Mouse (Mus musculus) R1 (cell line): ENCODE measurements around the gene Tmem245.

Experiments used
- DNase-seq: peaks from one replicate; pipeline ENCODE4 v3.0.0-alpha.2; 2018; ENCODE audit warnings: low read depth, low spot score

The Tmem245 gene

GRCm38 (mm10) chr4:56946641-56947640 lies at the start of gene Tmem245:
TSS of gene Tmem245 (minus strand) at chr4:56947437.
- peak; percentile 99 for DNase-seq

GRCm38 (mm10) chr4:56993331-56993730 lies 46.1 kb upstream of the Tmem245 start:
- DNase-seq = no peak

GRCm38 (mm10) chr4:56991951-56992350 lies 44.7 kb upstream of the Tmem245 start:
- no peak for DNase-seq

GRCm38 (mm10) chr4:56990215-56990584 lies 43.0 kb upstream of the Tmem245 start, which contains the start of gene Frrs1l:
TSS of gene Frrs1l (minus strand) at chr4:56990391.
- DNase-seq = peak; percentile 41

- DNase-seq = peak; percentile 58
These were observed 42.4 kb upstream of the Tmem245 start for GRCm38 (mm10) chr4:56989431-56990214.

DNA sequence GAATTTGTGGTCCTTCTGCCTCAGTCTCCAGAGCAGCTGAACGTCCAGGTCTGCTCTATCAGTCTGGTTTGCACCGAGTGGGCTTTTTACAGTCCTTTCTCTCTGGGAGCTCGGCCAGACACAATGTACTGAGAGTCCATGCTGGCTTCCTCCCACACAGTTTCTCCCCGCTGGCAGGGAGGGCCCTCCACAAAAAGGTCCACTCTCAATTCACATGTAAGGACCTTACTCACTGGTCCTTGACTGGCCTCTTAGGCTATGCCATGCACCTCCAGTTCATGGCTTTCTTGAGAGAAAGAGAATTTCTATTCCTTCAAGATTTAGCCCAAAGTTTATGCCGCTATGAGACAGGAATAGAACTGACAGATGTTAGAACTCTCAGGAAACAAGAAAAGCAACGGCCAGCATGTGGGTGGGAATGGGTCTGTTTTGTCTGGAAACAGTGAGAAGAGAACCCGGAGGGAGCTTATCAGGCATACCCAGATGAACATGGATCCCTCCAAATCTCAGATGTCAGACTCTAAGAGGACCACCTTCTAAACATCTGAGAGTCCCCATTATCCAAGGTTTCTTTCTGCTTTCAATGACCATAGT lies 18.4 kb upstream of the Tmem245 start:
- DNase-seq = no peak

DNA sequence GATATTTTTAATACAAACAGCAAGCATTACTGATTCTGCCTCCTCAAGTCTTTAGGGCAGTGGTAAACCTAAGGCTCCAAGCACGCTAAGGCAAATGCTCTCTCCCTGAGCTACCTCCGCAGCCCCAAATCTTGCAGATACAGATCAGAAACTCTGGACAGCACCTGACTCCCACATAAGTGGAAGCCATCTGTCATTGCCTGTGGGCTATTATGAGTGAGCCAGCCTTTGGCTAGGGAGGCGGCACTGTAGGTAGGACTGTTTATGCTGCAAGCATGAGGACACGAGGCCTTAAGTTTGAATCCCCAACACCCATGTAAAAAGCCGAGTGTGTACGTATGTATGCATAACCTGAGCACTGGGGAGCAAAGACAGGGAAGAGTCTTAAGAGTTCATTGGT lies 16.4 kb upstream of the Tmem245 start:
- DNase-seq = peak; percentile 39

GRCm38 (mm10) chr4:56961320-56961925 lies 14.2 kb upstream of the Tmem245 start:
- DNase-seq = no peak

- peak; percentile 82 for DNase-seq
These were observed 10.3 kb upstream of the Tmem245 start for GRCm38 (mm10) chr4:56957518-56957917.

GRCm38 (mm10) chr4:56953235-56953634 lies 6.0 kb upstream of the Tmem245 start:
- peak; percentile 73 for DNase-seq

- DNase-seq = peak; percentile 60
These were observed 4.5 kb upstream of the Tmem245 start for GRCm38 (mm10) chr4:56951701-56952100.

- peak; percentile 74 for DNase-seq
These were observed 2.3 kb upstream of the Tmem245 start for GRCm38 (mm10) chr4:56949494-56949893.

GRCm38 (mm10) chr4:56946180-56946579 lies 1.1 kb downstream of the Tmem245 start:
- DNase-seq = peak; percentile 78

- no peak for DNase-seq
These were observed 3.0 kb downstream of the Tmem245 start for GRCm38 (mm10) chr4:56944286-56944685.

DNA sequence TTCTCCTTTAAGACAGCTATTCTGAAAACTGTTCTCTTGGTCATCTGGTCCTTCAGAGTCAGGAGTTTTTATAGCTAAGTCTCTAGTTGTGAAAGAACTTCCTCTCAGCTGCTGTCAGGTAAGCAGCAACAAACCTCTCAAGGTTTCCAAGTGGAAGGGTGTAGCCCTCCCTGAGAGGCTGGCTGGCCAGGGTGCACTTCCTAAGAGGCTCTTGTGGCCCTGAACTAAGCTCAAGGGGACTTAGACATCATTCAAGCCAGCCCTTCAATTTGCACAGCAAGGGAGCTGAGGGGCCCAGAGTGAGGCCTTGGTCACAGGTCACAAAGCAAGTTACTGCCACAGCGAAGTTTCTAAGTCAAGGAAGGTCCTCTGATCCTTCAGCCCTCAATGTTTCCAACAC lies 4.0 kb downstream of the Tmem245 start:
- DNase-seq = peak; percentile 9

GRCm38 (mm10) chr4:56942567-56942966 lies 4.7 kb downstream of the Tmem245 start:
- no peak for DNase-seq

- DNase-seq = no peak
These were observed 5.8 kb downstream of the Tmem245 start for GRCm38 (mm10) chr4:56941481-56941880.

- DNase-seq = no peak
These were observed 10.1 kb downstream of the Tmem245 start for GRCm38 (mm10) chr4:56937136-56937535.

DNA sequence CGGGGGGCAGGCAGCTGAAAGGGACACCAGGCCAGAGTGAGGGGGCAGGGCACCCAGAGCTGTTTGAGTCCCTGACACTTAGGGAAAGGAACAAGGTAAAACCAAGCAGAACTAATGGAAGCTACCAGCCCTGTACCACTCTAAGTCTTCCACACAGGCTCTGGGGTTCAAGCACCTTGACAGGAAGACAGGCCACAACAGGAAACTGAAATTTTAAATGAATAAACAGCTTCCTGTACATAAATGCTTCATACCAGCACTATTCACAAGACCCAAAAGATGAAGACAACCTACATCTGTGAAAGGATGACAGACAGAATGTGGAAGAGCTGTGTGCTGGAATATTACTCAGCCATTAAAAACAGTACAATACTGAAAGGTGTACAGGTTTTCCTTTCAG lies 11.9 kb downstream of the Tmem245 start:
- DNase-seq = no peak

GRCm38 (mm10) chr4:56933154-56933553 lies 14.1 kb downstream of the Tmem245 start:
- no peak for DNase-seq

DNA sequence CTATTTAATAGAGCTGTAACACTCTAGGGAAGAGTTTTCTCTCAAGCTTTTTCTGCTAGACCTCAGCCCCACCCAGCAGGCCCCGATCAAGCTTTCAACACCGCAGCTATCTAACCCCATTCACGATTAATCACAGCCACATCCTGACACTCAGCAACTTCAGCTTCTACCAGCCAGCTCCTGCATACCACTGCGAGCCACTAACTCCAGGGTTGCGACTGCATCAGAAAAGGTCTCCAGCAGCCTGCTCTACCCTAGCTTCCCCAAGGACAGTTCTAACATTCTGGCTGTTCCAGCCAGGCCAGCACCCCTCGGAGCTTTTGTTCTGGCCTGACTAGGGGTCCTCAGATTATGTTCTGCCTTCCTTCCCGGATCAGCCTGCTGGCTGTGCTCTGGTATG lies 15.1 kb downstream of the Tmem245 start:
- DNase-seq = peak; percentile 98
